Mouse (Mus musculus) liver, postnatal 0 days (tissue): Measurements from ENCODE around the gene Nanos3.

Source experiments
- CTCF ChIP-seq: sonication (generic); IDR thresholded peaks from 2 replicates; pipeline ENCODE4 v1.5.1; 2016; ENCODE audit warnings: antibody characterized with exemption, low read depth
- EP300 ChIP-seq: IDR thresholded peaks from 2 replicates; pipeline ENCODE4 v1.6.1; 2016; ENCODE audit warnings: antibody characterized with exemption, low read depth, mild to moderate bottlenecking

- no peak for TF ChIP-seq CTCF
- no peak for TF ChIP-seq EP300
These were observed 40.3 kb downstream of the Nanos3 start for GRCm38 (mm10) chr8:84144636-84145245.
